Mouse (Mus musculus): ENCODE results near the gene Ing3. TPM values are rescaled to one million over a fixed set of nuclear protein-coding genes. Genes with fewer than 3 reads are reported as not detected.

Gene Ing3
- total RNA-seq, 2 experiments from 2014 or later: 18.0 to 25.3 TPM

GRCm38 (mm10) chr6:21990181-21991135, 41.1 kb downstream of the Ing3 start:
- no peak for DNase-seq (ENCODE audit: low spot score in 2 of 2)

GRCm38 (mm10) chr6:21991151-21991550, 41.8 kb downstream of the Ing3 start:
- no peak for DNase-seq (ENCODE audit: low spot score in 2 of 2)

- DNase-seq (ENCODE audit: low spot score in 2 of 2): no peak
These were observed 43.7 kb downstream of the Ing3 start for GRCm38 (mm10) chr6:21993070-21993469.

GRCm38 (mm10) chr6:21998131-21998530, 48.8 kb downstream of the Ing3 start:
- DNase-seq (ENCODE audit: low spot score in 2 of 2): no peak

GRCm38 (mm10) chr6:21999025-21999424, 49.7 kb downstream of the Ing3 start:
- DNase-seq (ENCODE audit: low spot score in 2 of 2): no peak

GRCm38 (mm10) chr6:22000086-22000485, 50.7 kb downstream of the Ing3 start:
- DNase-seq (ENCODE audit: low spot score in 2 of 2): no peak

- no peak for DNase-seq (ENCODE audit: low spot score in 2 of 2)
These were observed 51.5 kb downstream of the Ing3 start for GRCm38 (mm10) chr6:22000881-22001280.

GRCm38 (mm10) chr6:22001284-22001916, 52.0 kb downstream of the Ing3 start:
- no peak for DNase-seq (ENCODE audit: low spot score in 2 of 2)

GRCm38 (mm10) chr6:22002521-22003199, 53.3 kb downstream of the Ing3 start:
- DNase-seq (ENCODE audit: low spot score in 2 of 2): no peak

GRCm38 (mm10) chr6:22003200-22003587, 53.8 kb downstream of the Ing3 start:
- DNase-seq (ENCODE audit: low spot score in 2 of 2): no peak

- no peak for DNase-seq (ENCODE audit: low spot score in 2 of 2)
These were observed 54.7 kb downstream of the Ing3 start for GRCm38 (mm10) chr6:22003959-22004543.

- no peak for DNase-seq (ENCODE audit: low spot score in 2 of 2)
These were observed 59.0 kb downstream of the Ing3 start for GRCm38 (mm10) chr6:22008346-22008745.

GRCm38 (mm10) chr6:22010258-22010657, 60.9 kb downstream of the Ing3 start:
- DNase-seq (ENCODE audit: low spot score in 2 of 2): no peak

GRCm38 (mm10) chr6:22010761-22011281, 61.5 kb downstream of the Ing3 start:
- no peak for DNase-seq (ENCODE audit: low spot score in 2 of 2)

- DNase-seq (ENCODE audit: low spot score in 2 of 2): no peak
These were observed 62.2 kb downstream of the Ing3 start for GRCm38 (mm10) chr6:22011546-22011945.

GRCm38 (mm10) chr6:22012099-22012498, 62.7 kb downstream of the Ing3 start:
- DNase-seq (ENCODE audit: low spot score in 2 of 2): no peak

- DNase-seq (ENCODE audit: low spot score in 2 of 2): no peak
These were observed 63.1 kb downstream of the Ing3 start for GRCm38 (mm10) chr6:22012501-22012900.

GRCm38 (mm10) chr6:22013394-22013793, 64.0 kb downstream of the Ing3 start:
- no peak for DNase-seq (ENCODE audit: low spot score in 2 of 2)

GRCm38 (mm10) chr6:22014291-22014911, 65.0 kb downstream of the Ing3 start:
- DNase-seq (ENCODE audit: low spot score in 2 of 2): no peak

GRCm38 (mm10) chr6:22017631-22018030, 68.3 kb downstream of the Ing3 start:
- no peak for DNase-seq (ENCODE audit: low spot score in 2 of 2)
